Mouse (Mus musculus) forebrain, embryonic 13.5 days (tissue): ENCODE results near the gene Zfhx2. TPM values are rescaled to one million over a fixed set of nuclear protein-coding genes. Genes with fewer than 3 reads are reported as not detected.
A peak's percentile ranks its signal among the peaks of the same experiment; 100 is the strongest.

Source experiments
- ATAC-seq: fragments of 200-750 bp; cut with Nextera tagmentation; 2 replicates; pipeline ENCODE4 v1.8.0; 2017
- H3K27ac ChIP-seq: fragments of 300-500 bp; sonication (generic); 2 replicates; pipeline ENCODE4 v1.5.1; 2015; ENCODE audit warnings: inconsistent platforms, mild to moderate bottlenecking, moderate library complexity
- H3K27me3 ChIP-seq: fragments of 300-500 bp; sonication (generic); 2 replicates; pipeline ENCODE4 v1.6.1; 2015; ENCODE audit warnings: mild to moderate bottlenecking, inconsistent platforms
- H3K36me3 ChIP-seq: fragments of 300-500 bp; sonication (generic); 2 replicates; pipeline ENCODE4 v1.6.1; 2015; ENCODE audit warnings: mild to moderate bottlenecking, inconsistent platforms; ENCODE audit not compliant: poor library complexity, severe bottlenecking
- H3K4me1 ChIP-seq: fragments of 300-500 bp; sonication (generic); 2 replicates; pipeline ENCODE4 v1.6.1; 2015; ENCODE audit warnings: inconsistent platforms
- H3K4me2 ChIP-seq: fragments of 300-500 bp; sonication (generic); 2 replicates; pipeline ENCODE4 v1.6.1; 2015; ENCODE audit warnings: inconsistent platforms, mild to moderate bottlenecking, moderate library complexity
- H3K4me3 ChIP-seq: fragments of 300-500 bp; sonication (generic); 2 replicates; pipeline ENCODE4 v1.5.1; 2015; ENCODE audit warnings: mild to moderate bottlenecking, inconsistent platforms
- H3K9ac ChIP-seq: fragments of 300-500 bp; sonication (generic); 2 replicates; pipeline ENCODE4 v1.6.1; 2015; ENCODE audit warnings: mild to moderate bottlenecking, inconsistent platforms
- H3K9me3 ChIP-seq: fragments of 300-500 bp; sonication (generic); replicated peaks from 2 replicates; pipeline ENCODE4 v1.6.1; 2016; ENCODE audit warnings: inconsistent platforms
- WGBS: fragments of 180-500 bp; shearing (Covaris S2); methylation state at CpG from one replicate; pipeline ENCODE4 v1.1.7; 2015; 5-methylcytosine and 5-hydroxymethylcytosine counted together
- polyA plus RNA-seq: library from polyadenylated mRNA; unstranded; fragments of >200 nt; fragmentation: Nextera tagmentation; extraction: Ambion mirVana; gene quantifications from 2 replicates; pipeline ENCODE4 v1.2.1, GENCODE M21; 2015

The Zfhx2 gene
- polyA plus RNA-seq, 1 experiment from 2014 or later: 28.0 TPM

GRCm38 (mm10) chr14:55071756-55072155, 20.4 kb downstream of the Zfhx2 start:
- Histone ChIP-seq H3K9ac (peak overlapping the region; percentile 34; the same call in 1 of the 2 replicates), H3K4me2 (no peak overlapping the region), H3K27ac (peak overlapping the region; percentile 37; the same call in 1 of the 2 replicates), H3K4me3 (no peak overlapping the region), H3K9me3 (no peaks in the 10 kb centered on the region), H3K4me1 (peaks cover 29% of the 10 kb centered on the region), H3K27me3 (no peaks in the 10 kb centered on the region), H3K36me3 (peaks cover 85% of the 10 kb centered on the region)
- WGBS: 32% methylated on average over 19 of the region's 19 CpGs
- ATAC-seq: no peak

- Histone ChIP-seq H3K4me3 (no peak overlapping the region), H3K27ac (0 out of 2 replicates have a peak overlapping the region, but pooled peaks have one; percentile 7), H3K9ac (no peak overlapping the region), H3K27me3 (no peaks in the 10 kb centered on the region), H3K4me2 (no peak overlapping the region), H3K36me3 (peaks cover 95% of the 10 kb centered on the region), H3K9me3 (no peaks in the 10 kb centered on the region), H3K4me1 (peaks cover 28% of the 10 kb centered on the region)
- no peak for ATAC-seq
- WGBS: 94% methylated on average over 8 of the region's 8 CpGs
Observed at GRCm38 (mm10) chr14:55066042-55066441, 26.1 kb downstream of the Zfhx2 start.

- Histone ChIP-seq H3K4me3 (no peak overlapping the region), H3K27me3 (no peaks in the 10 kb centered on the region), H3K9me3 (no peaks in the 10 kb centered on the region), H3K36me3 (peaks cover 94% of the 10 kb centered on the region), H3K4me1 (peaks cover 35% of the 10 kb centered on the region), H3K4me2 (no peak overlapping the region), H3K27ac (no peak overlapping the region), H3K9ac (no peak overlapping the region)
- no peak for ATAC-seq
- WGBS: 89% methylated on average over 13 of the region's 13 CpGs
Observed at GRCm38 (mm10) chr14:55065391-55065790, 26.7 kb downstream of the Zfhx2 start.

DNA sequence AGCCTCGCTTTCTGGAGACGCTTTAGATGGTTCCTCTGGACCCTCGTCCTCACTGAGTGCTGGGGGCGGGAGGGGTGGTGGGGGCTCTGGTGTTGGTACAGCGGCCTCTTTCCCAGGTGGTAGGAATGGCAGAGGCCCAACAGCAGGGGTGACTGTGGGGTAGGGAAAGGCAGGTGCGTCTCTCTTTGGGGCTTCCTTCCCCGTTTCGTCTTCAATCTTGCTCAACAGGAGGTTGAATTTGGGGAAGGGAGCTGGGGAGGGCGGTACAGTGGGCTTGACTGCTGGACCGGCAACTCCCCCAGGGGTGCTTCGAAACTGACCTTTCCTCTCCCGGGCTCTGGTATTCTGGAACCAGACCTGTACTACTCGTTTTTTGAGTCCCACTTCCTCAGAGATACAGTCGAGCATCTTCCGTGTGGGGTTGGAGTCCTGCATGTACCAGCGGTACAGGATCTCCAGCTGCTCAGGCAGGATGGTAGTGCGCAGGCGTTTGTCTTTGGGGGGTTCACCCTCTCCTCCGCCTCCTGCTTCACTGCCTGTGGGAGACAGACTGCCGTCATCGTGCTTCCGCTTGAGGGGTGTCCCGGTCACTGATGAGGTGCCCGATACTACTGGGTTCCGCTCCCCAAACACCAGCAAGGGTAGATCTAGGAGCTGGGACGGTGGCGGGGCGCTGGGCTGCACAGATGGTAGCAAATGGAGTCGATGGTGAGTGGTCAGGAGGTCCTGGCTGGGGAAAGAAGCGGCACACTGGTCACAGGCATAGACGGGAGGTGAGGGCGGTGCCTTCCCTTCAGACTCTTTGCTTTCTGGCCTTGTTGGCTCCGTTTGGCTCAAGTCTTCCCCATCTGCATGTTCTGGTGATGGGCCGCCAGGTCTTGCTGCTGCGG, 27.4 kb downstream of the Zfhx2 start:
- no peak overlapping the region for H3K4me2 ChIP-seq
- peaks cover 41% of the 10 kb centered on the region for H3K4me1 ChIP-seq
- H3K9ac ChIP-seq: no peak overlapping the region
- H3K9me3 ChIP-seq: no peaks in the 10 kb centered on the region
- H3K4me3 ChIP-seq: no peak overlapping the region
- 0 out of 2 replicates have a peak overlapping the region, but pooled peaks have one; percentile 8 for H3K27ac ChIP-seq
- WGBS: 86% methylated on average over 35 of the region's 35 CpGs
- no peak for ATAC-seq
- no peaks in the 10 kb centered on the region for H3K27me3 ChIP-seq
- peaks cover 91% of the 10 kb centered on the region for H3K36me3 ChIP-seq

GRCm38 (mm10) chr14:55063581-55064381, 28.3 kb downstream of the Zfhx2 start:
- no peak for ATAC-seq
- Histone ChIP-seq H3K4me2 (peak overlapping the region; percentile 36; the same call in 1 of the 2 replicates), H3K36me3 (peaks cover 88% of the 10 kb centered on the region), H3K9ac (peak overlapping the region; percentile 10; the same call in 1 of the 2 replicates), H3K4me1 (peaks cover 50% of the 10 kb centered on the region), H3K27ac (peak overlapping the region; percentile 70; the same call in 1 of the 2 replicates), H3K4me3 (no peak overlapping the region), H3K9me3 (no peaks in the 10 kb centered on the region), H3K27me3 (no peaks in the 10 kb centered on the region)
- WGBS: 92% methylated on average over 22 of the region's 22 CpGs

DNA sequence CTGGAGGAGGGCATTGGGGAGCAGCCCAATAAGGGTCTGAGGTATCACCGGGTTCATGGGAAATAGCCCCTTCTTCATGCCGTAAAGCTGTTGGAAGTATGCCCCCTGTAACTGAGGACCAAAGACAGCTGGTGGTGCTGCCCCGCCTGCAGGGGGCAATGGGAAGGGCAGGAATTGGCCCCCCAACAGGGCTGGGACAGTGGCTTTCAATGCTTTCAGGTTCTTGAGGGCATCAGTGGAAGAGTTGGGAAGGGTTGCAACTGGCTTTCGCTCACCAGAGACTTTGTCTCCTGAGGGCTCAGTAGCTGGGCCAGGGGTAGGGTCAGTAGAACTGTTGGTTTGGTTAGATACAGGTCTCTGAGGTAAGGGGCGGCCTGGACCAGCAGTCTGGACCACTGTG, 29.0 kb downstream of the Zfhx2 start:
- H3K27me3 ChIP-seq: no peaks in the 10 kb centered on the region
- no peaks in the 10 kb centered on the region for H3K9me3 ChIP-seq
- H3K27ac ChIP-seq: peak overlapping the region; percentile 70
- H3K4me3 ChIP-seq: no peak overlapping the region
- H3K4me1 ChIP-seq: peaks cover 57% of the 10 kb centered on the region
- peak overlapping the region; percentile 5 for H3K9ac ChIP-seq
- WGBS: 88% methylated on average over 5 of the region's 5 CpGs
- H3K4me2 ChIP-seq: peak overlapping the region; percentile 36
- H3K36me3 ChIP-seq: peaks cover 83% of the 10 kb centered on the region
- ATAC-seq: no peak

- Histone ChIP-seq H3K27me3 (no peaks in the 10 kb centered on the region), H3K9ac (peak overlapping the region; percentile 5), H3K36me3 (peaks cover 83% of the 10 kb centered on the region), H3K4me2 (peak overlapping the region; percentile 36), H3K27ac (peak overlapping the region; percentile 70), H3K4me3 (peak overlapping the region; percentile 2), H3K9me3 (no peaks in the 10 kb centered on the region), H3K4me1 (peaks cover 60% of the 10 kb centered on the region)
- peak; percentile 73 for ATAC-seq
- WGBS: 27% methylated on average over 17 of the region's 17 CpGs
Observed at GRCm38 (mm10) chr14:55062626-55063025, 29.5 kb downstream of the Zfhx2 start.

GRCm38 (mm10) chr14:55061845-55062244, 30.3 kb downstream of the Zfhx2 start:
- no peaks in the 10 kb centered on the region for H3K27me3 ChIP-seq
- H3K27ac ChIP-seq: peak overlapping the region; percentile 70
- H3K4me3 ChIP-seq: no peak overlapping the region
- 56% methylated on average over 7 of the region's 7 CpGs for whole genome bisulfite sequencing
- no peaks in the 10 kb centered on the region for H3K9me3 ChIP-seq
- H3K4me2 ChIP-seq: peak overlapping the region; percentile 36
- peaks cover 78% of the 10 kb centered on the region for H3K36me3 ChIP-seq
- ATAC-seq: no peak
- H3K4me1 ChIP-seq: peaks cover 68% of the 10 kb centered on the region
- peak overlapping the region; percentile 5; the same call in 1 of the 2 replicates for H3K9ac ChIP-seq

DNA sequence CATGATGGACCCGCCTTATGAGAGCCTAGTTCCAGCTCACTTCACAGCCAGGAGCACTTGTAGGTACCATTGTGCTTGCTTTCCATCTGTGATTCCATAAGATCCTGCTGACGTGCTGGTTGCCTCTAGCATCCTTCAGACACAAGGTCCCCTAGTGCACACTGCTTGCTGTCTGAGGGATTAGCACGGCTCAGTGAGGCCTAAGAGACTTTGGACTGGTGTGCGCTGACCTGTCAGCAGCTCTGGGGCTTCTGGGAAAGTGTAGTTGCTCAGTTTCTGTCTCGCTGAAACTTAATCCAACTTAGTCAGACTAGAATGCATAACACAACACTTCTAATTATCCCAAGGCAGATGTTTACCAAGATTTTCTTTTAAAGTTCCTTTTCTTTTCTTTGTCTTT, 32.2 kb downstream of the Zfhx2 start:
- Histone ChIP-seq H3K9me3 (no peaks in the 10 kb centered on the region), H3K27me3 (no peaks in the 10 kb centered on the region), H3K27ac (peak overlapping the region; percentile 68), H3K4me3 (no peak overlapping the region), H3K4me2 (peak overlapping the region; percentile 61), H3K36me3 (peaks cover 58% of the 10 kb centered on the region), H3K9ac (0 out of 2 replicates have a peak overlapping the region, but pooled peaks have one; percentile 18), H3K4me1 (peaks cover 87% of the 10 kb centered on the region)
- WGBS: 23% methylated on average over 5 of the region's 5 CpGs
- no peak for ATAC-seq

DNA sequence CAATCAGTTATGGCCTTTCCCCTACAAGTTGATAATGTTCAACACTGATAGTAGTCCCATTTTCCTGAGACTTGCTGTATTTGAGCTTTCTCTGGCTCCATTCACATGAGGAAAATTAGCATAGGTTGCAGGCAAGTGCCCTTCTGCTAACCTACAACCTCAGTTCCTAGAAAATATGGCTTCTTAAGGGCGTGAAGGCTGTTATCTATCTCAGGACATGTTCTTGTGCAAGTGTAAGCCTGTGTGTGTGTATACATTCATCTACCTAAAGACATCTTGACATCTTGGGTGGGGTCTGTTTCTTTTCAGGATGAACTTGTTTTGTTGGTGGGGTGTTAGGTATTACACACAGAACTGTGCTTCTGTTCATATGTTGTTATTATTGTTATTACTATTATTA, 33.1 kb downstream of the Zfhx2 start:
- WGBS: 95% methylated on average over 1 of the region's 1 CpGs
- peaks cover 95% of the 10 kb centered on the region for H3K4me1 ChIP-seq
- H3K4me3 ChIP-seq: peak overlapping the region; percentile 35
- ATAC-seq: no peak
- no peak overlapping the region for H3K9ac ChIP-seq
- no peak overlapping the region for H3K27ac ChIP-seq
- peaks cover 49% of the 10 kb centered on the region for H3K36me3 ChIP-seq
- H3K4me2 ChIP-seq: peak overlapping the region; percentile 61
- no peaks in the 10 kb centered on the region for H3K27me3 ChIP-seq
- no peaks in the 10 kb centered on the region for H3K9me3 ChIP-seq

GRCm38 (mm10) chr14:55055167-55055834, 36.8 kb downstream of the Zfhx2 start:
- Histone ChIP-seq H3K27me3 (no peaks in the 10 kb centered on the region), H3K4me3 (peak overlapping the region; percentile 35), H3K4me2 (peak overlapping the region; percentile 61), H3K36me3 (peaks cover 17% of the 10 kb centered on the region), H3K9ac (peak overlapping the region; percentile 58), H3K27ac (peak overlapping the region; percentile 98), H3K4me1 (peaks cover 75% of the 10 kb centered on the region), H3K9me3 (no peaks in the 10 kb centered on the region)
- WGBS: 45% methylated on average over 11 of the region's 11 CpGs
- peak; percentile 43 for ATAC-seq
